Comparison of ENCODE assay signal across 7 mouse cellular contexts in the genomic region with DNA sequence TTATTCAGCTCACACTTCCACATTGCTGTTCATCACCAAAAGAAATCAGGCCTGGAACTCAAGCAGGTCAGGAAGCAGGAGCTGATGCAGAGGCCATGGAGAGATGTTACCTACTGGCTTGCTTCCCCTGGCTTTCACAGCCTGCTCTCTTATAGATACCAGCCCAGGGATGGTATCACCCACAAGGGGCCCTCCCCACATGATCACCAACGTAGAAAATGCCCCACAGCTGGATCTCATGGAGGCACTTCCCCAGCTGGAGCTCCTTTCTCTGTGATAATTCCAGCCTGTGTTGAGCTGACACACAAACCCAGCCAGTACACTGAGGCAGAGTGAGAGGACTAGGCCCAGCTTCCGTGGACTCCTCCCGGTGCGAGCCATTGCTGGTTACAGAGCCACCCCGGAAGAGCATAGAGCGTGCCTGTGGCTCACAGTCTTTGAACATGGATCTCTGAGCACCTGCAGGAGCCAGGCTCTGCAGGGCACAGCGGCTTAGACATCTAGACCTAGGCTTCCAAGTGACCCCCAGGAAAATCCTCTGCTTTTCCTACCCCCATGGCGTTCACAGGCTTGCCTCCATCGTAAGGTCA. TPM values are rescaled to one million over a fixed set of nuclear protein-coding genes. Genes with fewer than 3 reads are reported as not detected.
DNase-seq lines count a peak whose midpoint lies in the region; ATAC-seq and TF ChIP-seq lines count a peak whose summit lies in the region.

No protein-coding gene starts in this region.

- DNase-seq in kidney, adult 8-10 months: no peak
- no peak for DNase-seq in cerebellum, postnatal 36 days
- DNase-seq in layer of hippocampus, adult 9-10 months (ENCODE audit: low spot score): no peak

- WGBS in kidney, embryonic 15.5 days: 80% methylated on average over 9 of the region's 9 CpGs
- WGBS in bone marrow, adult 2 months: 47% methylated on average over 9 of the region's 9 CpGs

- H3K4me1 ChIP-seq in kidney, embryonic 15.5 days: peaks cover 18% of the 10 kb centered on the region; the same call in 1 of the 2 replicates
- H3K4me1 ChIP-seq in bone marrow, adult 2 months (ENCODE audit: control insufficient read depth, insufficient read depth, low read length): peaks cover 1% of the 10 kb centered on the region; the same call in 1 of the 2 replicates

- no peak for TF ChIP-seq CTCF in bone marrow, adult 2 months (IDR thresholded peaks at IDR 0.05; ENCODE audit: control insufficient read depth, insufficient read depth, low read length)

- peak overlapping the region; percentile 84 for H3K27ac ChIP-seq in kidney, embryonic 15.5 days
- peak overlapping the region; percentile 77 for H3K27ac ChIP-seq in bone marrow, adult 2 months (ENCODE audit: control insufficient read depth, insufficient read depth, low read depth, low read length, poor library complexity)

- ATAC-seq in kidney, embryonic 15.5 days (replicated peaks; ENCODE audit: low FRiP score): no peak
- ATAC-seq in granulocyte monocyte progenitor cell, adult 5-6 weeks (replicated peaks; ENCODE audit: poor library complexity, severe bottlenecking): 0 out of 2 replicates have a peak, but pooled peaks have one; percentile 6
- ATAC-seq in megakaryocyte progenitor cell, adult 5-6 weeks (replicated peaks; ENCODE audit: poor library complexity): 0 out of 2 replicates have a peak, but pooled peaks have one; percentile 3

- no peak overlapping the region for H3K9ac ChIP-seq in kidney, embryonic 15.5 days

- no peaks in the 10 kb centered on the region for H3K27me3 ChIP-seq in kidney, embryonic 15.5 days

- 0 out of 2 replicates have a peak overlapping the region, but pooled peaks have one; percentile 14 for H3K4me2 ChIP-seq in kidney, embryonic 15.5 days

- no peak overlapping the region for H3K4me3 ChIP-seq in kidney, embryonic 15.5 days (replicated peaks)
- peak overlapping the region; percentile 19 for H3K4me3 ChIP-seq in bone marrow, adult 2 months (replicated peaks; ENCODE audit: control insufficient read depth, low read depth, low read length)

- no peaks in the 10 kb centered on the region for H3K9me3 ChIP-seq in kidney, embryonic 15.5 days (replicated peaks)

- TF ChIP-seq POLR2A in bone marrow, adult 2 months (IDR thresholded peaks at IDR 0.05; ENCODE audit: borderline replicate concordance, control insufficient read depth, low read depth, low read length): no peak; the same call in 1 of the 2 replicates

- no peaks in the 10 kb centered on the region for H3K36me3 ChIP-seq in kidney, embryonic 15.5 days

RNA-seq across cellular contexts. Expression of gene Sik1, which starts 49.7 kb away (rescaled TPM):
- polyA plus RNA-seq in kidney, embryonic 15.5 days (2015; fragmentation: Nextera tagmentation; extraction: Ambion mirVana): 17.5 and 18.5 TPM in 2 replicates
- polyA plus RNA-seq in bone marrow, adult 2 months (2011; ENCODE audit: insufficient read depth, insufficient read length, low replicate concordance, missing spikeins): 24.1 and 42.9 TPM in 2 replicates
- total RNA-seq in granulocyte monocyte progenitor cell, adult 5-6 weeks (2014; fragmentation: Nextera tagmentation): 9.1 and 12.1 TPM in 2 replicates
- 9.2 and 10.8 TPM in 2 replicates for total RNA-seq in granulocyte monocyte progenitor cell, adult 5-6 weeks (2017)
- 10.9 and 13.8 TPM in 2 replicates for total RNA-seq in megakaryocyte progenitor cell, adult 5-6 weeks (2015)
- total RNA-seq in megakaryocyte progenitor cell, adult 5-6 weeks (2017): 11.5 and 15.1 TPM in 2 replicates
